Mouse (Mus musculus) C2C12 (cell line): ENCODE results near the gene Efcab2.

Experiments used
- CEBPB ChIP-seq: IDR thresholded peaks from one replicate; pipeline ENCODE4 v1.6.1; 2011; ENCODE audit warnings: low read depth, mild to moderate bottlenecking, control low read depth, moderate library complexity
- CTCF ChIP-seq: IDR thresholded peaks from one replicate; pipeline ENCODE4 v1.5.1; 2011; ENCODE audit not compliant: control insufficient read depth, insufficient read depth, insufficient read length
- FOSL1 ChIP-seq: IDR thresholded peaks from one replicate; pipeline ENCODE4 v1.8.0; 2011; ENCODE audit warnings: mild to moderate bottlenecking, low read length; ENCODE audit not compliant: poor library complexity, insufficient read depth, severe bottlenecking
- MAX ChIP-seq: IDR thresholded peaks from one replicate; pipeline ENCODE4 v1.6.1; 2011; ENCODE audit warnings: mild to moderate bottlenecking, control low read depth
- USF1 ChIP-seq: IDR thresholded peaks from one replicate; pipeline ENCODE4 v1.6.1; 2011; ENCODE audit warnings: low read depth, mild to moderate bottlenecking, control low read depth, moderate library complexity

GRCm38 (mm10) chr1:178396383-178396782 lies 9.5 kb upstream of the Efcab2 start:
- TF ChIP-seq MAX, result no peak
- no peak for TF ChIP-seq CTCF
- TF ChIP-seq CEBPB, result no peak
- peak; percentile 22 for TF ChIP-seq USF1
- TF ChIP-seq FOSL1, result no peak
